Mouse (Mus musculus) neural tube, embryonic 12.5 days (tissue): ENCODE measurements around the gene Naxd. TPM values are rescaled to one million over a fixed set of nuclear protein-coding genes. Genes with fewer than 3 reads are reported as not detected.

Experiments used
- ATAC-seq: fragments of 200-750 bp; cut with Nextera tagmentation; 2 replicates; pipeline ENCODE4 v1.8.0; 2017; ENCODE audit warnings: low read depth, mild to moderate bottlenecking, moderate TSS enrichment, moderate library complexity; ENCODE audit not compliant: low FRiP score
- H3K27ac ChIP-seq: fragments of 300-500 bp; sonication (generic); 2 replicates; pipeline ENCODE4 v1.5.1; 2016
- H3K27me3 ChIP-seq: fragments of 300-500 bp; sonication (generic); replicated peaks from 2 replicates; pipeline ENCODE4 v1.6.1; 2016; ENCODE audit warnings: mild to moderate bottlenecking
- H3K36me3 ChIP-seq: fragments of 300-500 bp; sonication (generic); 2 replicates; pipeline ENCODE4 v1.6.1; 2016; ENCODE audit warnings: mild to moderate bottlenecking
- H3K4me1 ChIP-seq: fragments of 300-500 bp; sonication (generic); 2 replicates; pipeline ENCODE4 v1.6.1; 2016
- H3K4me2 ChIP-seq: fragments of 300-500 bp; sonication (generic); replicated peaks from 2 replicates; pipeline ENCODE4 v1.6.1; 2016; ENCODE audit warnings: mild to moderate bottlenecking
- H3K4me3 ChIP-seq: fragments of 300-500 bp; sonication (generic); 2 replicates; pipeline ENCODE4 v1.5.1; 2016
- H3K9ac ChIP-seq: fragments of 300-500 bp; sonication (generic); 2 replicates; pipeline ENCODE4 v1.6.1; 2016; ENCODE audit warnings: mild to moderate bottlenecking
- H3K9me3 ChIP-seq: fragments of 300-500 bp; sonication (generic); 2 replicates; pipeline ENCODE4 v1.6.1; 2016; ENCODE audit warnings: mild to moderate bottlenecking
- WGBS: fragments of 180-500 bp; shearing (Covaris S2); methylation state at CpG from one replicate; pipeline ENCODE4 v1.1.7; 2016; 5-methylcytosine and 5-hydroxymethylcytosine counted together
- polyA plus RNA-seq: library from polyadenylated mRNA; unstranded; fragments of >200 nt; fragmentation: Nextera tagmentation; extraction: Ambion mirVana; gene quantifications from 2 replicates; pipeline ENCODE4 v1.2.1, GENCODE M21; 2016

Gene Naxd
- 131 TPM in 2 replicates for polyA plus RNA-seq

GRCm38 (mm10) chr8:11497017-11497990 lies at the start of gene Naxd:
Naxd (plus strand) TSS chr8:11497506.
- Histone ChIP-seq H3K4me3 (peak within 1 kb of the TSS; percentile 71), H3K27me3 (no peaks in the 10 kb centered on the region), H3K36me3 (peaks cover 3% of the 10 kb centered on the region; the same call in 1 of the 2 replicates), H3K4me1 (peaks cover 12% of the 10 kb centered on the region; the same call in 1 of the 2 replicates), H3K9me3 (no peaks in the 10 kb centered on the region), H3K9ac (peak within 1 kb of the TSS; percentile 69), H3K4me2 (peak within 1 kb of the TSS; percentile 66), H3K27ac (0 out of 2 replicates have a peak within 1 kb of the TSS, but pooled peaks have one; percentile 5)
- peak; percentile 98 for ATAC-seq
- WGBS: 3% methylated on average over 73 of the region's 73 CpGs

DNA sequence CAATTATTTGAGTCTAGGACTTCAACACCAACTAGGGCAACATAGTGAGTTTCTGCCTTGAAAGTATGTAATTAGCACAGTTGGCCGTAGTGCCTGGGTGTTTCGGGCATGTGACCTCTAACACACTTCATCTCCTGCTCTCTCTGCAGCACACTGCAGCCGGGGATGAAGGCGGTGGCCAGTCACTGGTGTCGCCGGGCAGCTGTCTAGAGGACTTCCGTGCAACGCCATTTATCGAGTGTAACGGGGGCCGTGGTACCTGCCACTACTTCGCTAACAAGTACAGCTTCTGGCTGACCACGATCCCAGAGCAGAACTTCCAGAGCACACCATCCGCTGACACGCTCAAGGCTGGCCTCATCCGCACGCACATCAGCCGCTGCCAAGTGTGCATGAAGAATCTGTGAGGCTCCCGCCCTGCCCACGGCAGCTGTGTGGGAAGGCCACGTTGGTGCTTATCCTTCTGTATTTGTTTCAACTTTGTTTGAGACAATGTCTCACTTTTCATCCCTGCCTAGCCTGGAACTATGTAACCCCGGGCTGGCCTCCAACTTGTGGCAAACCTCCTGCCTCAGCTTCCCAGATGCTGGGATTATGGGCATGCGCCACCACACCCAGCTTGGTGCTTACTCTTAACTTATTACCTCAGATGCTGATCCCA lies 49.3 kb upstream of the Naxd start:
- Histone ChIP-seq H3K9me3 (no peaks in the 10 kb centered on the region), H3K36me3 (0 out of 2 replicates have a peak, but pooled peaks cover 4% of the 10 kb centered on the region), H3K9ac (no peak overlapping the region), H3K4me3 (no peak overlapping the region), H3K27me3 (no peaks in the 10 kb centered on the region), H3K4me1 (no peaks in the 10 kb centered on the region; the same call in 1 of the 2 replicates), H3K27ac (no peak overlapping the region), H3K4me2 (no peak overlapping the region)
- WGBS: 91% methylated on average over 23 of the region's 23 CpGs
- ATAC-seq: no peak

DNA sequence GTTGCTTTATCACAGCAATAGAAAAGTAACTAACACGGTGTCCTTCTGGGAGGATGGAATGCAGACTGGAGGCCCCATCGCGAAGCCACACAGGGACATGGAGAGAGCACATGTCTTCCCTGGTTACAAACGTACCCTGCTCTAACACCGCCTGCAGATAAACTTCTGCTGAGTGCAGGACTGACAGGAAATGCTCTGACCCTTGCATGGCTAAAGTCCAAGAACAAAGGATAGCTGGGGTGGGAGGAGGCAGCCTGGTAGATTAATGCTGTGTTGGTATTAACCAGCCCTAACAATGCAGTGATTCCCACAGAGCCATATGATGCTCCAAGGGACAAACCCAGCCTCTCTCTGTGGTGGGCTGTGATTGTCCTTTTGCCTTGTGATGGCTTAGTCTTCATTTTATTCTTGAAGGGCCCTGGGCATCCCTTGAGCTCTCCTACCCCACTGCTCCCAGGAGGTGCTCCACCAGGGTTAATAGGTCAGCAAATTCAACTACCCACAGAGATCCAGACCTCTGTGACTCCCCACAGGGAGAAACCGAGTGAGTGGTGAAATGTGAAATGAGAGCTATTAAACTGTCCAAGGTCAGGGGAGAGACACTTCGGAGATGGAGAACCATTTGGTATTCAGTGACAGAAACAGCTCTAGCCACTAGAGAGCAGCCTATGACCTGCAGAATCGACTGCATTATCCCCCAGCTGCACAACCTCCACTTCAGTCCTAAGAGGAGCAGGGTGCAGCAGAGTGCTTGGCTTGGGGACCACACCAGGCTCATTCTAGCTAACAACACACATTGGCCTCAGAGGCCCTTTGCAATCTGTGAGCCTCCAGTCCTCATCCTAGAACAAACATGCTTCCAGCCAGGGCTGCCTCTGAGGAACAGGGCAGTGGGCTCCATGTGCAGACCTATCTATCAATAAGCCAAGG lies 46.9 kb upstream of the Naxd start:
- H3K9me3 ChIP-seq: no peaks in the 10 kb centered on the region
- H3K4me2 ChIP-seq: no peak overlapping the region
- no peak overlapping the region for H3K4me3 ChIP-seq
- H3K27ac ChIP-seq: no peak overlapping the region
- H3K9ac ChIP-seq: no peak overlapping the region
- no peaks in the 10 kb centered on the region for H3K27me3 ChIP-seq
- WGBS: 30% methylated on average over 8 of the region's 8 CpGs
- ATAC-seq: no peak
- no peaks in the 10 kb centered on the region; the same call in 1 of the 2 replicates for H3K4me1 ChIP-seq
- 0 out of 2 replicates have a peak, but pooled peaks cover 4% of the 10 kb centered on the region for H3K36me3 ChIP-seq

DNA sequence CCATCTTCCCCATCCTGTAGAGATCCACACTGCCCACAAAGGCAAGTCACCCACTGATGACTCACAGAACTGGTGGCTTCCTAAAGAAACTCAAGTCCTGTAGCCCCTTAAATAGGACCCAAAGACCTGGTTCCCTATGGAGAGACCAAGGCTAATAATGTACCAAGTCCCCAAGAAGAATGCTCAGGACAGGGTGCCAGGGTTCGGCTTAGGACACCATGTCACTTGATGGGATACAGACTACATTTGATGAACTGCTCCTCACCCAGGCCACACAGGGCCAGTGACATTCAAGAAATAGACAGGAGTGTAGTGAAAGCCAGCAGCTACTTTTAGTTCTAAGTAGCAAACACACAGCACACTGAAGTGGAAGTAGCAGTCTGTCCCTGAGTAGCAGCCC lies 45.2 kb upstream of the Naxd start:
- H3K4me3 ChIP-seq: no peak overlapping the region
- no peak for ATAC-seq

GRCm38 (mm10) chr8:11452559-11452958 lies 44.7 kb upstream of the Naxd start:
- no peak overlapping the region for H3K9ac ChIP-seq
- no peak overlapping the region for H3K27ac ChIP-seq

More for the DNA sequence above, 45.2 kb upstream of the Naxd start:
- 94% methylated on average over 1 of the region's 1 CpGs for WGBS
- 0 out of 2 replicates have a peak, but pooled peaks cover 4% of the 10 kb centered on the region for H3K36me3 ChIP-seq
- no peak overlapping the region for H3K9ac ChIP-seq
- H3K9me3 ChIP-seq: no peaks in the 10 kb centered on the region
- H3K4me1 ChIP-seq: no peaks in the 10 kb centered on the region; the same call in 1 of the 2 replicates
- no peaks in the 10 kb centered on the region for H3K27me3 ChIP-seq
- H3K27ac ChIP-seq: no peak overlapping the region
- H3K4me2 ChIP-seq: no peak overlapping the region

DNA sequence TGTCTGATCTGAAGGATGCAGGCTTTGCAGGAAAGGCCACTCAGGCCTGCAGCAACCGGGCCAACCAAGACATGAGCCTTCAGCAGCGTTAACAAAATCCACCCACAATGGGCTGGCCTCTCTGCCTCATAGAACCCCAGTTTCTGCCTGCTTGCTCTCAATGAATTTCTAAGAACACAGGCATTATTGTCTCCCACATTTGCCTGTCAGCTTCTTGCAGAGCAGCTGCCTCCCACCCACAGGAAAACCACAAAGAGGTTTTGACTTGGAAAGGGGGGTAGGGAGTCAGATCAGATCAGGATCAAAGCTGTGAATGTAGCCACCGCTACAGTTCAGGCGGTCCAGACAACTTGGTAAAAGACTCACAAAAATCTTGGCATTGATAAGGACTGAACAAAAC lies 44.3 kb upstream of the Naxd start:
- no peak overlapping the region for H3K27ac ChIP-seq
- ATAC-seq: no peak

More at GRCm38 (mm10) chr8:11452559-11452958, 44.7 kb upstream of the Naxd start:
- H3K4me2 ChIP-seq: no peak overlapping the region
- no peaks in the 10 kb centered on the region for H3K27me3 ChIP-seq
- H3K9me3 ChIP-seq: no peaks in the 10 kb centered on the region
- 0 out of 2 replicates have a peak, but pooled peaks cover 4% of the 10 kb centered on the region for H3K36me3 ChIP-seq
- H3K4me3 ChIP-seq: no peak overlapping the region
- no peaks in the 10 kb centered on the region; the same call in 1 of the 2 replicates for H3K4me1 ChIP-seq
- WGBS: 72% methylated on average over 3 of the region's 3 CpGs
- no peak for ATAC-seq

GRCm38 (mm10) chr8:11454228-11454627 lies 43.1 kb upstream of the Naxd start:
- no peak for ATAC-seq

More for the DNA sequence above, 44.3 kb upstream of the Naxd start:
- H3K4me2 ChIP-seq: no peak overlapping the region
- no peaks in the 10 kb centered on the region for H3K27me3 ChIP-seq
- H3K9ac ChIP-seq: no peak overlapping the region
- H3K9me3 ChIP-seq: no peaks in the 10 kb centered on the region
- no peaks in the 10 kb centered on the region; the same call in 1 of the 2 replicates for H3K4me1 ChIP-seq
- H3K36me3 ChIP-seq: 0 out of 2 replicates have a peak, but pooled peaks cover 4% of the 10 kb centered on the region
- 44% methylated on average over 4 of the region's 4 CpGs for WGBS
- no peak overlapping the region for H3K4me3 ChIP-seq

DNA sequence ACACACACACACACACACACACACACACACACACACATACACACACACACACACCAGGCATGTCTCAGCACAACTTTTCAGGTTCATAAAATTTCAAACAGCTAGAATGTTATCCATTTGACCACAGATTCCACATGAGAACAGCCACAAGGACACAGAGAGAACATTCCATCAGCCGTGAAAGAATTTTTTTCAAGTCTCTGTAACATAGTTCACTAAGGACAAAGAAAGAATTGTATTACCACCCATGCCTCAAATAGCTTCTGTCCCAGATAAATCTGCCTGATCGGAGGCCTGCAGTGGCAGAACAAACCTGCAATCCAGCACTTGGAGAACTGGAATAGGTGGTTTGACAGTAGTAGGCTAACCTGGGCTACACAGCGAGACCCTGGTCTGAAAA lies 40.0 kb upstream of the Naxd start:
- Histone ChIP-seq H3K4me1 (peaks cover 7% of the 10 kb centered on the region; the same call in 1 of the 2 replicates), H3K27me3 (no peaks in the 10 kb centered on the region), H3K27ac (no peak overlapping the region), H3K36me3 (no peaks in the 10 kb centered on the region), H3K4me3 (no peak overlapping the region), H3K9me3 (no peaks in the 10 kb centered on the region), H3K4me2 (no peak overlapping the region), H3K9ac (no peak overlapping the region)
- WGBS: 80% methylated on average over 3 of the region's 3 CpGs
- ATAC-seq: no peak

More at GRCm38 (mm10) chr8:11454228-11454627, 43.1 kb upstream of the Naxd start:
- Histone ChIP-seq H3K4me1 (peaks cover 4% of the 10 kb centered on the region; the same call in 1 of the 2 replicates), H3K9ac (no peak overlapping the region), H3K9me3 (no peaks in the 10 kb centered on the region), H3K4me2 (no peak overlapping the region), H3K4me3 (no peak overlapping the region), H3K27me3 (no peaks in the 10 kb centered on the region), H3K36me3 (no peaks in the 10 kb centered on the region), H3K27ac (no peak overlapping the region)
- WGBS: 38% methylated on average over 12 of the region's 12 CpGs

DNA sequence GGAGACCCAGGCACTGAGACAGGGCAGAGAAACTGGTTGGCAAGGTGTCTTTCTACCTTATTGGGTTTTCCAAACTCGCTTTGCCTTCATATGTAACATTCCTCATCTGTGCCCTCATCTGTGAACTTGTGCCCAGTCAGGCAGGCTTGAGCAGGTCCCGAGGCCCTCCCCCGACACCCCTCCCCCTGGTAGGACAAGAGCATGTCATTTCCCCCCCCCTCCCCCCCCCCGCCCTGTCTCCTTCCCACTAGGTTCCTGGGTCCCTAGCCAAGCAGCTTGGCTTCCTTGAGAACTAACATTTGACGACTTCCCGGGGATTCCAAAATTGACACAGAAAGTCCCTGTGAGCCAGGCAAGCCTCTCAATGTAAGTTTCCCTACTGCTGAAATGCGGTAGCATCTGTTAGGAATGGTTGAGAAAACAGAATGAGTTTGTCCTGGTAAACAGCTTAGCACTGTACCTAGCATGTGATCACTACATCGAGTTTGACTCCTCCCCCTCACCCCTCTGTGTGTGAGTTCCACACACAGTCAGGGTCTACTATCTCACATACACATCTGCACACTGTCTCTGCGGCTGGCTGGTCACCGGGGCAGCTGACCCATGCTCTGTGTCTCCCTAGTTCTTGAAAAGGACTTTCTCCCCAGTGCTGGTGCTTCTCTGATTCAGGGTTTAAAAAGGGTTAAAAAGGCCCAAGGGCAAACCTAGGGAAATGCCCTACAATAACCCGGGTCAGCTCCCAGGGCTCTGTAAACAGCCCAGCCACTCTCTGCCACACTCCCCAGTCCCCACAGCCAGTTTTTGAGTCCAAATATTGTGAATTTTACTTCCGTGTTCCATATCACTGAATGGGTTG lies 39.1 kb upstream of the Naxd start:
- no peak for ATAC-seq
- WGBS: 56% methylated on average over 12 of the region's 12 CpGs
- no peak overlapping the region for H3K27ac ChIP-seq
- H3K27me3 ChIP-seq: no peaks in the 10 kb centered on the region
- H3K36me3 ChIP-seq: no peaks in the 10 kb centered on the region
- no peaks in the 10 kb centered on the region for H3K9me3 ChIP-seq
- peaks cover 7% of the 10 kb centered on the region; the same call in 1 of the 2 replicates for H3K4me1 ChIP-seq
- no peak overlapping the region for H3K4me3 ChIP-seq
- no peak overlapping the region for H3K4me2 ChIP-seq
- H3K9ac ChIP-seq: no peak overlapping the region

DNA sequence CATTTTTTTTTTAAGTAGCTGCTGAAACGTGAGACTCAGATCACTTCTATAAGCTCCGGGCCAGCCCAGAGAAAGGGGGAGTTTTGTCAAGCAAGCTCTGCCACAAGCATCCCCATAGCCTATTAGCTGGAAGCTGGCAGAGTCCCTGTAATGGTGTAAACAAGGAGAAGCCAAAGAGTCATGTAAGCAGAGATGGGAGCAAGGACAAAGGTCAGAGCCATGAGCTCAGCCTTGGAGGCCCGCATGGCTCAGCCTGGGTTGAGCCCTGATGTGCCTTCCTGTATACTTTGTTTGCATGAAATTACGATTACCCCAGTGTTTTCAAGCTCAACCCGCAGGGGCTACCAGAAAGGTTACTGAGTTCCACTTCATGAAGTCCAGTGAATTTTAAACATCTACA lies 38.3 kb upstream of the Naxd start:
- H3K27ac ChIP-seq: no peak overlapping the region
- no peak for ATAC-seq
- H3K4me1 ChIP-seq: peaks cover 7% of the 10 kb centered on the region; the same call in 1 of the 2 replicates
- WGBS: 54% methylated on average over 5 of the region's 5 CpGs
- H3K9ac ChIP-seq: no peak overlapping the region
- H3K27me3 ChIP-seq: no peaks in the 10 kb centered on the region
- H3K9me3 ChIP-seq: no peaks in the 10 kb centered on the region
- H3K36me3 ChIP-seq: no peaks in the 10 kb centered on the region
- no peak overlapping the region for H3K4me3 ChIP-seq
- no peak overlapping the region for H3K4me2 ChIP-seq
